Mouse (Mus musculus) granulocyte monocyte progenitor cell, adult 5-6 weeks (primary cell): ENCODE measurements at regions not wholly inside any gene's neighbourhood (a gene's known extent, or its start where the extent isn't known, plus 50 kb on each side); places are given as distances from the start of the nearest gene placed in this dataset.
"Not testable (repeated sequence)": the region's sequence is repeated elsewhere in the genome, so short reads cannot be mapped to it uniquely, and the experiment has no call there.

Experiments
- ATAC-seq: replicated peaks from 2 replicates; pipeline ENCODE4 v1.8.0; 2016; ENCODE audit warnings: mild to moderate bottlenecking, moderate TSS enrichment, inconsistent platforms; ENCODE audit not compliant: poor library complexity, severe bottlenecking

GRCm38 (mm10) chr1:7388627-7389026, 2580.9 kb downstream of the Gm37988 start:
- no peak for ATAC-seq

- ATAC-seq = no peak
Observed at GRCm38 (mm10) chr1:7393508-7393907, 2585.8 kb downstream of the Gm37988 start.

GRCm38 (mm10) chr1:7394161-7394560, 2586.5 kb downstream of the Gm37988 start:
- no peak for ATAC-seq

- ATAC-seq = peak; percentile 56
Observed at GRCm38 (mm10) chr1:7395527-7395926, 2587.8 kb downstream of the Gm37988 start.

GRCm38 (mm10) chr1:7396867-7397806, 2589.4 kb downstream of the Gm37988 start:
- ATAC-seq = peak; percentile 57

GRCm38 (mm10) chr1:7397807-7398446, 2590.2 kb downstream of the Gm37988 start:
- peak; percentile 82 for ATAC-seq

- ATAC-seq = no peak
Observed at GRCm38 (mm10) chr1:7398678-7399218, 2591.1 kb downstream of the Gm37988 start.

GRCm38 (mm10) chr1:7405651-7406050, 2598.0 kb downstream of the Gm37988 start:
- ATAC-seq = not testable (repeated sequence)

GRCm38 (mm10) chr1:7414444-7414843, 2606.8 kb downstream of the Gm37988 start:
- ATAC-seq = no peak

- no peak for ATAC-seq
Observed at GRCm38 (mm10) chr1:7451660-7452155, 2644.0 kb downstream of the Gm37988 start.

- peak; percentile 42; the same call in 1 of the 2 replicates for ATAC-seq
Observed at GRCm38 (mm10) chr1:7454931-7455330, 2647.2 kb downstream of the Gm37988 start.

- no peak for ATAC-seq
Observed at GRCm38 (mm10) chr1:7457895-7458294, 2650.2 kb downstream of the Gm37988 start.

GRCm38 (mm10) chr1:7494096-7494495, 2686.4 kb downstream of the Gm37988 start:
- no peak for ATAC-seq

- no peak for ATAC-seq
Observed at GRCm38 (mm10) chr1:7499042-7499441, 2691.3 kb downstream of the Gm37988 start.

- no peak for ATAC-seq
Observed at GRCm38 (mm10) chr1:7502363-7502762, 2694.7 kb downstream of the Gm37988 start.

GRCm38 (mm10) chr1:7518791-7519190, 2711.1 kb downstream of the Gm37988 start:
- ATAC-seq = no peak

- no peak for ATAC-seq
Observed at GRCm38 (mm10) chr1:7533506-7533905, 2725.8 kb downstream of the Gm37988 start.

- no peak for ATAC-seq
Observed at GRCm38 (mm10) chr1:7535191-7535590, 2727.5 kb downstream of the Gm37988 start.

- ATAC-seq = peak; percentile 70
Observed at GRCm38 (mm10) chr1:7543492-7543891, 2735.8 kb downstream of the Gm37988 start.

- ATAC-seq = peak; percentile 27; the same call in 1 of the 2 replicates
Observed at GRCm38 (mm10) chr1:7548261-7548660, 2740.6 kb downstream of the Gm37988 start.

- ATAC-seq = no peak
Observed at GRCm38 (mm10) chr1:7574787-7575186, 2767.1 kb downstream of the Gm37988 start.
